Mouse (Mus musculus): ENCODE results near the gene Rbm11. TPM values are rescaled to one million over a fixed set of nuclear protein-coding genes. Genes with fewer than 3 reads are reported as not detected.

Rbm11 gene
- polyA plus RNA-seq, 1 experiment from 2014 or later = 0.46 TPM

GRCm38 (mm10) chr16:75606415-75606814 is 13.8 kb downstream of the Rbm11 start:
- no peak overlapping the region for H3K9ac ChIP-seq (ENCODE audit: low read length)
- no peak overlapping the region for H3K4me3 ChIP-seq (ENCODE audit: control insufficient read depth in 1 of 2, insufficient read depth in 1 of 2, low read depth in 1 of 2, low read length in 2 of 2)
- H3K4me1 ChIP-seq (ENCODE audit: control insufficient read depth in 2 of 2, insufficient read depth in 2 of 2, low read length in 2 of 2) = no peaks in the 10 kb centered on the region
- no peak overlapping the region for H3K27ac ChIP-seq (replicated peaks in 1 of 2; ENCODE audit: control insufficient read depth in 1 of 2, insufficient read depth in 1 of 2, low read depth in 2 of 2, low read length in 2 of 2)
- no peak for ATAC-seq (ENCODE audit: insufficient number of reproducible peaks, insufficient read depth, low FRiP score, low read depth)
- WGBS = 66% methylated on average over 1 of the region's 1 CpGs
- H3K36me3 ChIP-seq (ENCODE audit: control insufficient read depth, insufficient read depth, low read length) = no peaks in the 10 kb centered on the region
- no peaks in the 10 kb centered on the region for H3K27me3 ChIP-seq (ENCODE audit: control insufficient read depth, insufficient read depth, low read length)
- H3K4me2 ChIP-seq (ENCODE audit: low read length) = no peak overlapping the region
- H3K9me3 ChIP-seq (ENCODE audit: control insufficient read depth, low read length) = 0 out of 2 replicates have a peak, but pooled peaks cover 2% of the 10 kb centered on the region

- Histone ChIP-seq H3K9ac (ENCODE audit: low read length) (no peak overlapping the region), H3K4me1 (ENCODE audit: control insufficient read depth in 2 of 2, insufficient read depth in 2 of 2, low read length in 2 of 2) (no peaks in the 10 kb centered on the region), H3K9me3 (ENCODE audit: control insufficient read depth, low read length) (no peaks in the 10 kb centered on the region), H3K27ac (replicated peaks in 1 of 2; ENCODE audit: control insufficient read depth in 1 of 2, insufficient read depth in 1 of 2, low read depth in 2 of 2, low read length in 2 of 2) (no peak overlapping the region), H3K4me3 (ENCODE audit: control insufficient read depth in 1 of 2, insufficient read depth in 1 of 2, low read depth in 1 of 2, low read length in 2 of 2) (no peak overlapping the region), H3K36me3 (ENCODE audit: control insufficient read depth, insufficient read depth, low read length) (no peaks in the 10 kb centered on the region), H3K27me3 (ENCODE audit: control insufficient read depth, insufficient read depth, low read length) (no peaks in the 10 kb centered on the region), H3K4me2 (ENCODE audit: low read length) (no peak overlapping the region)
- no peak for ATAC-seq (ENCODE audit: insufficient number of reproducible peaks, insufficient read depth, low FRiP score, low read depth)
These were observed 19.9 kb downstream of the Rbm11 start for GRCm38 (mm10) chr16:75612561-75612960.

- H3K27ac ChIP-seq (replicated peaks in 1 of 2; ENCODE audit: control insufficient read depth in 1 of 2, insufficient read depth in 1 of 2, low read depth in 2 of 2, low read length in 2 of 2) = no peak overlapping the region
- no peaks in the 10 kb centered on the region for H3K27me3 ChIP-seq (ENCODE audit: control insufficient read depth, insufficient read depth, low read length)
- no peak for ATAC-seq (ENCODE audit: insufficient number of reproducible peaks, insufficient read depth, low FRiP score, low read depth)
- no peak overlapping the region for H3K9ac ChIP-seq (ENCODE audit: low read length)
- H3K9me3 ChIP-seq (ENCODE audit: control insufficient read depth, low read length) = no peaks in the 10 kb centered on the region
- H3K36me3 ChIP-seq (ENCODE audit: control insufficient read depth, insufficient read depth, low read length) = no peaks in the 10 kb centered on the region
- H3K4me3 ChIP-seq (ENCODE audit: control insufficient read depth in 1 of 2, insufficient read depth in 1 of 2, low read depth in 1 of 2, low read length in 2 of 2) = no peak overlapping the region
- 59% methylated on average over 2 of the region's 2 CpGs for WGBS
- no peaks in the 10 kb centered on the region for H3K4me1 ChIP-seq (ENCODE audit: control insufficient read depth in 2 of 2, insufficient read depth in 2 of 2, low read length in 2 of 2)
- H3K4me2 ChIP-seq (ENCODE audit: low read length) = no peak overlapping the region
These were observed 25.2 kb downstream of the Rbm11 start for GRCm38 (mm10) chr16:75617651-75618349.

GRCm38 (mm10) chr16:75627862-75628261 is 35.2 kb downstream of the Rbm11 start:
- Histone ChIP-seq H3K9ac (ENCODE audit: low read length) (no peak overlapping the region), H3K4me1 (ENCODE audit: control insufficient read depth in 2 of 2, insufficient read depth in 2 of 2, low read length in 2 of 2) (no peaks in the 10 kb centered on the region), H3K27ac (replicated peaks in 1 of 2; ENCODE audit: control insufficient read depth in 1 of 2, insufficient read depth in 1 of 2, low read depth in 2 of 2, low read length in 2 of 2) (no peak overlapping the region), H3K4me3 (ENCODE audit: control insufficient read depth in 1 of 2, insufficient read depth in 1 of 2, low read depth in 1 of 2, low read length in 2 of 2) (no peak overlapping the region), H3K9me3 (ENCODE audit: control insufficient read depth, low read length) (no peaks in the 10 kb centered on the region), H3K36me3 (ENCODE audit: control insufficient read depth, insufficient read depth, low read length) (no peaks in the 10 kb centered on the region), H3K27me3 (ENCODE audit: control insufficient read depth, insufficient read depth, low read length) (no peaks in the 10 kb centered on the region), H3K4me2 (ENCODE audit: low read length) (no peak overlapping the region)
- 71% methylated on average over 2 of the region's 2 CpGs for WGBS
- ATAC-seq (ENCODE audit: insufficient number of reproducible peaks, insufficient read depth, low FRiP score, low read depth) = no peak

Other genes with a start within 250 kb of the Rbm11 start
- not detected in 2 replicates for gene Lipi, start 6.8 kb upstream of the Rbm11 start, polyA plus RNA-seq (2014; fragmentation: Nextera tagmentation; extraction: Ambion mirVana)
- 22.6 and 23.2 TPM in 2 replicates for gene Hspa13, start 174.3 kb downstream of the Rbm11 start, polyA plus RNA-seq (2014; fragmentation: Nextera tagmentation; extraction: Ambion mirVana)

All from heart, embryonic 14.5 days (tissue).